Mouse (Mus musculus) kidney, embryonic 14.5 days (tissue): ENCODE measurements around the gene Trappc3l. TPM values are rescaled to one million over a fixed set of nuclear protein-coding genes. Genes with fewer than 3 reads are reported as not detected.

Experiments used
- ATAC-seq: fragments of 200-750 bp; cut with Nextera tagmentation; 2 replicates; pipeline ENCODE4 v1.8.0; 2017; ENCODE audit warnings: moderate number of reproducible peaks, mild to moderate bottlenecking, moderate TSS enrichment, moderate library complexity; ENCODE audit not compliant: low FRiP score, low TSS enrichment
- H3K27ac ChIP-seq: fragments of 300-500 bp; sonication (generic); 2 replicates; pipeline ENCODE4 v1.5.1; 2014; ENCODE audit warnings: low read depth, mild to moderate bottlenecking, low read length, moderate library complexity, mixed read lengths
- H3K27me3 ChIP-seq: fragments of 300-500 bp; sonication (generic); 2 replicates; pipeline ENCODE4 v1.6.1; 2014; ENCODE audit warnings: mild to moderate bottlenecking, low read length; ENCODE audit not compliant: control insufficient read depth, insufficient read depth
- H3K36me3 ChIP-seq: fragments of 300-500 bp; sonication (generic); 2 replicates; pipeline ENCODE4 v1.6.1; 2014; ENCODE audit warnings: low read length, mixed read lengths; ENCODE audit not compliant: control insufficient read depth, insufficient read depth
- H3K4me1 ChIP-seq: fragments of 300-500 bp; sonication (generic); 2 replicates; pipeline ENCODE4 v1.6.1; 2014; ENCODE audit warnings: low read length, mixed read lengths; ENCODE audit not compliant: control insufficient read depth, insufficient read depth
- H3K4me2 ChIP-seq: fragments of 300-500 bp; sonication (generic); replicated peaks from 2 replicates; pipeline ENCODE4 v1.6.1; 2014; ENCODE audit warnings: low read depth, mild to moderate bottlenecking, low read length
- H3K4me3 ChIP-seq: fragments of 300-500 bp; sonication (generic); 2 replicates; pipeline ENCODE4 v1.5.1; 2014; ENCODE audit warnings: mild to moderate bottlenecking, low read length
- H3K9ac ChIP-seq: fragments of 300-500 bp; sonication (generic); 2 replicates; pipeline ENCODE4 v1.6.1; 2014; ENCODE audit warnings: low read depth, mild to moderate bottlenecking, low read length, moderate library complexity
- H3K9me3 ChIP-seq: fragments of 300-500 bp; sonication (generic); 2 replicates; pipeline ENCODE4 v1.6.1; 2016; ENCODE audit warnings: low read length; ENCODE audit not compliant: control insufficient read depth
- WGBS: fragments of 180-500 bp; shearing (Covaris S2); extraction: QIAGEN DNeasy Blood & Tissue Kit; methylation state at CpG from one replicate; pipeline ENCODE4 v1.1.7; 2014; 5-methylcytosine and 5-hydroxymethylcytosine counted together
- polyA plus RNA-seq: library from polyadenylated mRNA; unstranded; fragments of >200 nt; fragmentation: Nextera tagmentation; extraction: Ambion mirVana; gene quantifications from 2 replicates; pipeline ENCODE4 v1.2.1, GENCODE M21; 2014

Trappc3l gene
- polyA plus RNA-seq, 1 experiment from 2014 or later: not detected

DNA sequence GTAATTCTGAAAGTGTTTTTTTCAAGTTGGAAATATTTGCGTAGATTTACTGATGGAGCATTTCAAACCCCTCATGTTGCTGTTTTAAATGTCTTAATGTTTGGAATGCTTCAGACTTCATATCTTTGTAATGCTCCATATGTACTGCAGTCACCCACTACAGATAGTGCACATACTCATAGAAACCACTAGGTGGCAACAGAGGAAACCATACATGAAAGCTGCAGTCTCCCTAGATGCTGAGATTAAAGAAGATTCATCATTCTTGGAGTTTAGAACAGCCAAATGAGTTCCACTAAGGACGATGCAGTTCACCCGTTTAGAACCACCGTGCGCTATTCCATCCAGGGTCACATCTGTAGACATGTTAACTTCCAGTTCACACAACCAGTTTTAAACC, 810 bp upstream of the Trappc3l start:
- Histone ChIP-seq H3K27me3 (no peaks in the 10 kb centered on the region), H3K9ac (no peak overlapping the region), H3K4me2 (no peak overlapping the region), H3K9me3 (no peaks in the 10 kb centered on the region), H3K4me3 (no peak overlapping the region), H3K36me3 (no peaks in the 10 kb centered on the region), H3K27ac (no peak overlapping the region), H3K4me1 (no peaks in the 10 kb centered on the region)
- 11% methylated on average over 5 of the region's 5 CpGs for WGBS
- ATAC-seq: peak; percentile 69

DNA sequence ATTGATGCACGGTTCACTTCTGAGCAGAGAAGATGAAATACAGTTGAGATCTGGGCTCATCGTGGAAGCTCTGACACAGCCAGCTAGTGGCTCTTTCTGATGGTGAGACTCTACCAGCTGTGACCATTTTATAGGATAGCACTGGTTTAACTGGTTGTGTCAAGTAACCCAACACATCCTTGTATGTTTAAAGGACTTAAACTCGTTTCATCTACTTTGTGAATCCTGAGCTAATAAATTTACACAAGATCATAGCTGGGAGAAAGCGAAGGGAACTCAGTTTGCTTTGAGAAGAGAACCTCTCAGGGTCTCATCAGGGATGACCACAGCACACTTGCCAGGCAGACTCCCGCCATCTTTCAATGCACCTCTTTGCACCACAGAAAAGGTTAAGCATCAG, 6.8 kb downstream of the Trappc3l start, which contains the start of gene Calhm4:
Gene Calhm4, minus strand, starts transcription at position 101 of the 400 bp plus-strand sequence.
- H3K36me3 ChIP-seq: no peaks in the 10 kb centered on the region
- no peak for ATAC-seq
- no peaks in the 10 kb centered on the region for H3K9me3 ChIP-seq
- H3K9ac ChIP-seq: no peak within 1 kb of the TSS
- H3K4me1 ChIP-seq: no peaks in the 10 kb centered on the region
- no peaks in the 10 kb centered on the region for H3K27me3 ChIP-seq
- H3K4me2 ChIP-seq: no peak within 1 kb of the TSS
- H3K4me3 ChIP-seq: no peak within 1 kb of the TSS
- H3K27ac ChIP-seq: no peak within 1 kb of the TSS
- WGBS: 79% methylated on average over 5 of the region's 5 CpGs

DNA sequence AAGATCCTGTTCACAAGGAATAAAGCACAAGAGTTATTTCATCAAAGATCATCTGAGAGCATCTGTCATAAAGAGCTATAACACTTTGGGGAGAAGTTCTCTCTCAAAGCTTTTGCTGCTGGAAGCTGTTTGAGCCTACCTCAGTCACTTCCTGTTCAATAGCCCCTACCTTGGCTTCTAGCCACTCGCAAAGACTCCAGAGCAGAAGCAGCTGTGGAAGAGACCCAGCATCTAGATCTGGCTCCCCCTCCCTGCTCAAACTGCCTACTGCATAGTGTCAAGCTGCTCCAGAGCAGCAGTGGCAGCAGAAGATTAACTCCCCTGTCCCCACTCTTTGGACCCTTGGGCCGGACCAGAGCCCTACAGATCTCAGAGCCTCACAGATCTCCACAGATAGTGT, 16.6 kb downstream of the Trappc3l start:
- Histone ChIP-seq H3K9me3 (no peaks in the 10 kb centered on the region), H3K27ac (no peak overlapping the region), H3K4me2 (no peak overlapping the region), H3K4me1 (no peaks in the 10 kb centered on the region), H3K27me3 (no peaks in the 10 kb centered on the region), H3K4me3 (no peak overlapping the region), H3K9ac (no peak overlapping the region), H3K36me3 (no peaks in the 10 kb centered on the region)
- ATAC-seq: no peak
- 89% methylated on average over 2 of the region's 2 CpGs for WGBS

DNA sequence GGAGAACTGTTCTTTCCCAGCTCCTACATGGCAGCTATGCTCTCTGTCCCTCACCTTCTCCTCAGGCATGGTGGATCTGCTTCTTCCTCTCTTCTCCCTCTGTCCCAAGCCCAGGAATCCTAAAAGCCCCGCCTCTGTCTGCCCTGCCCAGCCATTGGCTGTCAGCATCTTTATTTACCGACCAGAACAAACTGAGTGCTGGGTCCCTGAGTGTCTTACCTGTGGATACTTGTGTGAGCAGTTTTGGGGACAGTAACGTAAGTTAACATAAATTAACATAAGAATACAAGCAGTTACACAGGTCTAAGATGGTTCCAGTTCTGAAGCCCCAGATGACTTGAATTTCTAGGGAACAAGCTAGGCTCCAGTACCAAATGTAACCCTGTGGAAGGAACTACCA, 29.2 kb downstream of the Trappc3l start:
- Histone ChIP-seq H3K4me3 (no peak overlapping the region), H3K36me3 (no peaks in the 10 kb centered on the region), H3K4me2 (no peak overlapping the region), H3K9ac (no peak overlapping the region), H3K27ac (no peak overlapping the region), H3K27me3 (no peaks in the 10 kb centered on the region), H3K4me1 (no peaks in the 10 kb centered on the region), H3K9me3 (no peaks in the 10 kb centered on the region)
- 48% methylated on average over 3 of the region's 3 CpGs for WGBS
- ATAC-seq: no peak

DNA sequence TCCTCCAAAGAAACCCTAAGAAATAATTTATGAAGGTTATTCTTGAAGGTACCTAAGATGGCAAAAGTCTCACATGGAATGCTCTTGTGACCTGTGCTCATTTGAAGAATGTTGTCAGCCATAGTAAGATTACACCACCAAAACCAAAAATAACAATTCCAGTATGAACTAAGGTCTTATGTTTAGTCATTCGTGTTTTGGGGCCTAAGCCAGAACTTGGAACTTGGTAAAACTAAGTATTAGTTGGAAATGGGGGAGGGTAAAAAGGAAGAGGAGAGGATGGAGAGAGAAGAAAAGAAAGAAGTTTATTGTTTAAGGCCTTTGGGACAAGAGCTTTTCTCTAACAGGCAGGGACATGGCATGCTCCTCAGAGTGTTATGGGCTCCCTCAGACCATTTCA, 32.2 kb downstream of the Trappc3l start:
- Histone ChIP-seq H3K9me3 (no peaks in the 10 kb centered on the region), H3K36me3 (no peaks in the 10 kb centered on the region), H3K27me3 (no peaks in the 10 kb centered on the region), H3K9ac (no peak overlapping the region), H3K4me2 (no peak overlapping the region), H3K4me3 (no peak overlapping the region), H3K4me1 (no peaks in the 10 kb centered on the region), H3K27ac (no peak overlapping the region)
- no peak for ATAC-seq
- WGBS: 83% methylated on average over 1 of the region's 1 CpGs

DNA sequence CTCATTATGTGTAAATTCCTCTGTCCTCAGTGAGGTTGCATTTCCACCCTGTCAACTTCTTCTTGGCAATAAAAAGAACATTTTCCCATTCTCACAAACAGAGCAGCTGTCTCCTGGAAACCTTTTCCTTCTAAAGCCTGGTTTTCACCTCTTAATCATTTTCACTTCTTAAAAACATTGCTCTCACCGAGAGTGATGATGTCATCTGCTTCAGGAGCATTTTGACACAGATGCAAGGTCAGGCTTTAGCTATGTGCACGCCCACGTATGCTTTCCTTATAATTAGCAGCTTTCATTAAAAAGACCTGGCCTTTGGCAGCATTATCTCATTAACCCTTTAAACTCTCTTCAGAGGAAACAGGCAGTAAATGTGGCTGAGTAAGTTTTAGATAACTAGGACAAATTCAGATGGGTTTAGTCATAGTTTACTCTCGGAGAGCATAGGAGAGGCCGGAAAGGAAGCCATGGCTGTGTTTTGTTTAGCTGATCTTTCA, 33.6 kb downstream of the Trappc3l start:
- Histone ChIP-seq H3K4me3 (no peak overlapping the region), H3K4me1 (no peaks in the 10 kb centered on the region), H3K4me2 (no peak overlapping the region), H3K36me3 (no peaks in the 10 kb centered on the region), H3K27me3 (no peaks in the 10 kb centered on the region), H3K9ac (no peak overlapping the region), H3K9me3 (no peaks in the 10 kb centered on the region), H3K27ac (no peak overlapping the region)
- ATAC-seq: no peak
- WGBS: 40% methylated on average over 5 of the region's 5 CpGs

DNA sequence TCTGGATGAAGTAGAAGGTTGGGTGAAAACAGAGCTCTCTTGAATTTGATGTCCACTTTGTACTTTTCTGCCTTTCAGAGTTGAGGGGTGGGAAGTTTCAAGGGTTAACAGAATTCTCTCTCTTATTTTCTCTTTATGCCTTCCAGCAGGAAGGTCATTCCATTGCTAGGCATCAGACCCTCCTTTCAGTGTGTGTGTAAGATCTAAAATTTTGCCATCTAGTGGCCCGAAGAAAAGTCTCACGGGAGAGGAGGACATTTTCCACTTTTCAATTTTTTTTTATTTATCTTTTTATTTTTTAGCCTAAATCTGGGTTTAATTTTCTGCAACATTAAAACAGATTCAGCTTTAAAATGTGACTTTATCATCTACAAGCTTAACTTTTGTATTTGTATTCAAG, 34.3 kb downstream of the Trappc3l start:
- no peaks in the 10 kb centered on the region for H3K27me3 ChIP-seq
- no peak overlapping the region for H3K27ac ChIP-seq
- no peak for ATAC-seq
- H3K4me2 ChIP-seq: no peak overlapping the region
- H3K36me3 ChIP-seq: no peaks in the 10 kb centered on the region
- H3K9ac ChIP-seq: no peak overlapping the region
- H3K9me3 ChIP-seq: no peaks in the 10 kb centered on the region
- no peak overlapping the region for H3K4me3 ChIP-seq
- 40% methylated on average over 2 of the region's 2 CpGs for WGBS
- no peaks in the 10 kb centered on the region for H3K4me1 ChIP-seq

DNA sequence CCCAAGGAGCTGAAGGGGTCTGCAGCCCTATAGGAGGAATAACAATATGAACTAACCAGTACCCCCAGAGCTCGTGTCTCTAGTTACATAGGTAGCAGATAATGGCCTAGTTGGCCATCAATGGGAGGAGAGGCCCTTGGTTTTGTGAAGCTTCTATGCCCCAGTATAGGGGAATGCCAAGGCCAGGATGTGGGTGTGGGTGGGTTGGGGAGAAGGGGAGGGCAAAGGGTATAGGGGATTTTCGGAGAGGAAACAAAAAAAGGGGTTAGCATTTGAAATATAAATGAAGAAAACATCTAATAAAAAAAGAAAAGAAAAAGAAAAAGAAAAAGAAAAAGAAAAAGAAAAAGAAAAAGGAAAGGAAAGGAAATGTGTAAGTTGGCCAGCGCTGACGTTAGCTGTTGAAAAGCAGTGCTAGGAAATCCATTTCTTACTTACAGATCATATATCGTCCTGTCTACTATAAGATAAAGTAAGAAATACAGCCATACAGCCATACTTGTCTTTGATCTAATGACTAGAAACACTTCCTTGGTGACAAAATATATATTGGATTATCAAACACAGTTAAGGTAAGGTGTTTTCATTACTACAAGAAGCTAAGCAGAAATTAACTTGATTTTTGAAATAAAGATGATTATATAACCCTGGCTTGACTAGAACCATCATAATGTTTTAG, 37.3 kb downstream of the Trappc3l start:
- no peak overlapping the region for H3K27ac ChIP-seq
- H3K4me3 ChIP-seq: no peak overlapping the region
- no peaks in the 10 kb centered on the region for H3K4me1 ChIP-seq
- 86% methylated on average over 5 of the region's 5 CpGs for WGBS
- H3K9ac ChIP-seq: no peak overlapping the region
- no peak for ATAC-seq
- no peaks in the 10 kb centered on the region for H3K9me3 ChIP-seq
- no peak overlapping the region for H3K4me2 ChIP-seq
- H3K36me3 ChIP-seq: no peaks in the 10 kb centered on the region
- H3K27me3 ChIP-seq: no peaks in the 10 kb centered on the region

DNA sequence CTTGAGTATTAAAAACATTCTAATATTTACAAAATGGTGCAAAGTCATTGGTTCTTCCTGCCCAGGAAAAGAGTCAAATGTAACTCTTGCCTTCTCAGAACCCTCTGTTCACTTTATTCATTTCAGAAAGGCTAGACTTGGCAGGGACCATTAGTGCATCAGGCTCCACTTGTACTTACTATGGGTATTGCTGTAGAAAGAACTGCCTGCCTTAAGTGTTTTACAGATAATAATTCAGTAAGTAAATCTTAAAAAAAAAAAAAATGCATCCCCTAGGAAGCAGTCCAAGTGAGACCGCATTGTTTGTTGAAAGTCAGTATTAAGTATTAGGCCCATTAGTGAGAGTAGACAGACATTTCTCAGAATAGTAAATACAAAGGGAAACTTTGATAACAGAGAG, 49.1 kb downstream of the Trappc3l start:
- 91% methylated on average over 1 of the region's 1 CpGs for WGBS

More for the DNA sequence above, 49.1 kb downstream of the Trappc3l start:
- Histone ChIP-seq H3K4me3 (no peak overlapping the region), H3K36me3 (no peaks in the 10 kb centered on the region), H3K27ac (no peak overlapping the region), H3K9ac (no peak overlapping the region), H3K9me3 (no peaks in the 10 kb centered on the region), H3K27me3 (no peaks in the 10 kb centered on the region), H3K4me1 (no peaks in the 10 kb centered on the region), H3K4me2 (no peak overlapping the region)
- no peak for ATAC-seq
